Mouse (Mus musculus): Measurements from ENCODE around the gene Cd244a.

- TF ChIP-seq CTCF (IDR thresholded peaks at IDR 0.05; ENCODE audit: control insufficient read depth, insufficient read depth, insufficient replicate concordance, low read depth, low read length) (no peak), POLR2A (IDR thresholded peaks at IDR 0.05; ENCODE audit: control insufficient read depth, low read depth, low read length) (no peak)
These were observed 23.8 kb upstream of the Cd244a start, which contains the start of gene Itln1 for GRCm38 (mm10) chr1:171535194-171535593.
